8 mouse cellular contexts compared by ENCODE assay signal in genomic region chr7:134224741-134225612, GRCm38 (mm10). TPM values are rescaled to one million over a fixed set of nuclear protein-coding genes. Genes with fewer than 3 reads are reported as not detected.
DNase-seq lines count a peak whose midpoint lies in the region; ATAC-seq and TF ChIP-seq lines count a peak whose summit lies in the region.

No protein-coding gene starts in this region.

- peaks cover 45% of the 10 kb centered on the region for H3K4me1 ChIP-seq in hindbrain, embryonic 10.5 days (replicated peaks)
- peaks cover 30% of the 10 kb centered on the region; the same call in 1 of the 2 replicates for H3K4me1 ChIP-seq in lung, postnatal 0 days (ENCODE audit: insufficient read depth, low read depth, low read length)

- no peaks in the 10 kb centered on the region for H3K36me3 ChIP-seq in hindbrain, embryonic 10.5 days
- H3K36me3 ChIP-seq in lung, postnatal 0 days (ENCODE audit: insufficient read depth, low read length): no peaks in the 10 kb centered on the region

- no peak for TF ChIP-seq EP300 in lung, postnatal 0 days (IDR thresholded peaks at IDR 0.05)

- no peak for TF ChIP-seq CTCF in lung, postnatal 0 days (IDR thresholded peaks at IDR 0.05)

- H3K27me3 ChIP-seq in hindbrain, embryonic 10.5 days (ENCODE audit: insufficient read depth, poor library complexity, severe bottlenecking): peaks cover 35% of the 10 kb centered on the region
- no peaks in the 10 kb centered on the region for H3K27me3 ChIP-seq in lung, postnatal 0 days (replicated peaks; ENCODE audit: insufficient read depth, low read length)

- ATAC-seq in lung, postnatal 0 days: peak; percentile 45

- H3K4me3 ChIP-seq in hindbrain, embryonic 10.5 days: peak overlapping the region; percentile 70
- H3K4me3 ChIP-seq in lung, postnatal 0 days (ENCODE audit: low read depth, low read length): peak overlapping the region; percentile 68

- H3K4me2 ChIP-seq in lung, postnatal 0 days (replicated peaks; ENCODE audit: low read depth, low read length): peak overlapping the region; percentile 99

- peak; percentile 50 for DNase-seq in MN1 (ENCODE audit: low spot score)
- peak; percentile 19 for DNase-seq in cerebellum, adult 9-11 months
- DNase-seq in frontal cortex, postnatal 10 days (ENCODE audit: low spot score in 2 of 2): peak; percentile 48 to 60
- DNase-seq in hindbrain, embryonic 10.5 days (ENCODE audit: low spot score): peak; percentile 80
- DNase-seq in layer of hippocampus, postnatal 10 days (ENCODE audit: low spot score in 2 of 2): peak; percentile 77 to 82
- peak; percentile 59 for DNase-seq in lung, postnatal 0 days (ENCODE audit: low spot score)
- DNase-seq in right cerebral cortex, adult 2 months (ENCODE audit: low spot score in 2 of 2): peak; percentile 46 to 64
- no peak for DNase-seq in natural killer cell, adult 2 months (ENCODE audit: low spot score in 2 of 2)

- H3K9me3 ChIP-seq in hindbrain, embryonic 10.5 days: no peaks in the 10 kb centered on the region
- no peaks in the 10 kb centered on the region for H3K9me3 ChIP-seq in lung, postnatal 0 days (ENCODE audit: low read length)

- peak overlapping the region; percentile 39 for H3K9ac ChIP-seq in lung, postnatal 0 days (replicated peaks; ENCODE audit: low read depth)

- under 1% methylated on average over 90 of the region's 90 CpGs for WGBS in hindbrain, embryonic 10.5 days
- WGBS in lung, postnatal 0 days: 1% methylated on average over 76 of the region's 90 CpGs

- peak overlapping the region; percentile 89 for H3K27ac ChIP-seq in hindbrain, embryonic 10.5 days
- H3K27ac ChIP-seq in lung, postnatal 0 days (ENCODE audit: low read length): no peak overlapping the region

RNA-seq across cellular contexts. Expression of gene Adam12, which starts 7.0 kb away (rescaled TPM):
- polyA plus RNA-seq in hindbrain, embryonic 10.5 days (2016; fragmentation: Nextera tagmentation; extraction: Ambion mirVana): 2.0 TPM in 2 replicates
- total RNA-seq in layer of hippocampus, postnatal 10 days (2021): 10 to 100 TPM; 16.3 to 16.8 TPM
- 2.5 and 2.6 TPM in 2 replicates for polyA plus RNA-seq in lung, postnatal 0 days (2015; fragmentation: Nextera tagmentation; extraction: Ambion mirVana)

Comparison
In these comparisons a context has a peak if more than half of its experiments do, and no peak if none do; other contexts are left out.
1. DNase-seq: peak in MN1 (single experiment), cerebellum, adult 9-11 months (single experiment), frontal cortex, postnatal 10 days (2 of 2), hindbrain, embryonic 10.5 days (single experiment), layer of hippocampus, postnatal 10 days (2 of 2), lung, postnatal 0 days (single experiment) and right cerebral cortex, adult 2 months (2 of 2); none in natural killer cell, adult 2 months (0 of 2).